Mouse (Mus musculus): ENCODE data around the gene P2ry6.

Gene P2ry6

GRCm38 (mm10) chr7:100911246-100911770, 63.1 kb downstream of the P2ry6 start:
- DNase-seq = peak; percentile 80

DNA sequence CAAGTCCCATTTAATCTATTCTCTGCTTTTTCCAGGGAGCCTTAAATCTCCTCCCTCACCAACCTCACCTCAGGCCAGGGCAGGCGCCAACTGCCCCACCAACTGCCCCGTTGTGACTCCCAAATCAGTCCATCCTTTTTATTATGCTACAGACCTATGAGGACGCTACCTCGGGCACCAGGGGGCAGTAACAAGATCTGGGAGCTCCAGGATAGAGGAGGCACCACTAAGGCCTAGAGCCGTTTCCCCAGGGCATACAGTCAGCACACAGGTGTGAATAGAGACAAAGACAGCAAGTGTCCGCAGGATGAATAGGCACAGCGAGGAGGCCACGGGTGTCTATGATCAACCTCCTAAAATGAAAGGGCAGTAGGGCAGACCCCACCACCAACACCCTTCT, 65.9 kb downstream of the P2ry6 start:
- DNase-seq = peak; percentile 52

GRCm38 (mm10) chr7:100908061-100908460, 66.4 kb downstream of the P2ry6 start:
- DNase-seq = peak; percentile 63

DNA sequence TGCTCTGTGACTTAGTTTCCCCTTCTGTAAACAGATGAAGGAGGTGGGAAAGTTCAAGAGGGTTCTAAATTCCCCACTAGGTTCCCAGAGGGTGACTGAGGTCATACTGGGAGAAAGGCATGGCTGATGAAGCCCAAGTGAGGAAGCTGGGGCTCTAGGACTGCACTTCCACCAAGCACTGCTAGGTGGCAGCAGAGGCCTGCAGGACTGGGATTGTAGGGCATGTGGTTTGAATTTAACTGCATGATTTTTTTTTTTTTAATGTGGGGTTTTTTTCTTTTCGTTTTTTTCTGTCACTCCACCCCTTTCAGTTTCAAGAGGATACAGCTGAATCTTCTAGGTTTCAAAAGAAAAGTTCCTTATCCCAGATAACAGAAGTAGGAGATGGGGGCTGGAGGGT, 67.2 kb downstream of the P2ry6 start:
- peak; percentile 75 for DNase-seq

DNA sequence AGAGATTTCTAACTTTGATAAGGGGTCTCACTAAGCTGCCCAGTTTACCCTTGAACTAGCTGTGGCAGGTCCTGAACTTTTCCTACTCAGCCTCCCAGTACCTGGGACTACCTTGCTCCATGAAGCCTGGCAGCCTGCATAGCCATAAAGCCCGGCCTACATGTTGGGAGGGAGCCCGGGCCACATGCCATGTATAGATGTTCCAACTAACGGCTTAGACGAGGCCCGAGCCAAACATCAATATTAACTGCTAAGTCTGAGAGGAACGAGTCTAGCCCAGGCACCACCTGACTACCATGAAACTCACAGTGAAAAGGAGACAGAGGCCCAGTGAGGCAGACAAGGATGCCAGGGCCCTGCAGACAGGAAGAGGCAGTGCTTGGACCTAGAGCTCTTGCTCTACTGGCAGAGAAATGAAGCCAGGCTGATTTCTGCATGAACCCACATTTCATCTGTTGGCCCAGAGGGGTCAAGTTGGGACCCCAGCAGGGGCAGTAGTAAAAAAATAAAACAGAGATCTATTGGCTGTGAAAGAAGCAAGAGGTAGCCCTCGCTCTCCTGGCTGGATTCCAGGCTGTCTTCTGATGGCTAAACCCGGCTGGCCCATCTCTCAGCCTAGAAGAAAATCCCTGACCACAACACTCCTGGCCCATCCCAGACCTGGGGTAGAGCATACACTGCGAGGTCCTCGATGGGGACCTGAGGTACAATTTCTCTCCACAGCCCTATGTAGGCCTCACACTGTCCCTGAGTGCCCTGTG, 68.2 kb downstream of the P2ry6 start:
- no peak for DNase-seq

DNA sequence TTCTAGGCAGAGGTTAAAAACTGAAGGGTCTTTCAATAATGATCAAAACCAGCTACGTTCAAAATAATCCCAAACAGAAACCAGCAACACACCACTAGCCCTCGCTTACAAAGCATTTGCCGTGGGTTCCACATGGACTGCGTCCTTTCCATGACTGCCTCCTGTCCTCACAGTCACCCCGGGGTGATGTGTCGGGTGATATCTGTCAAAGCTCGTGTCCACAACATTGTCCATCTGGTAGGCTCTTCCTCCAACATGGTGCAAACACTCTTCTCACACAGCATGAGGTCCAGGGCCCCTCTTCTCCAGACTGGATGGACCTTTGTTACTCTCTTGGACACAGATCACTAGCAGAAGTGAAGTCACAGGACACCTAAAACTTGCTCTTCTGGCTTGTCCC, 69.4 kb downstream of the P2ry6 start:
- DNase-seq = no peak

DNA sequence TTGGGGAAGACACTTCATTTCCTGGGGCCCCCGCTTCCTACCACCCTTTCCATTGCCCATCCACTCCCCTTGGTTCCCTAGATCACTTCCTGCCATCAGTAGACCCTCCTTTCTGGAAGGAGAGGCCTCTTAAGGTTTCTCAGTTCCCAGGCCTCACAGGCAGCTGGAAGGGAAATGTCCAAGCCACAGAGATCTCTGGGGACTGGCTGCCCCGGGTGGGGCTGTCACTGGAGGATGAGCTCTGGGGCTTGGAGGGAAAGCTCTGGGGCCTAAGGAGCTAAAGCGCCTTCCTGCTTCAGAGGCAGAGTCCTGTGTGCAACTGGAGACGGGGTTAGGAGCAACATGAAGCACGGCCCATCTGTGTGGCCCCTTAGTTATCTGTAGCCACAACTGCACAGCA, 69.8 kb downstream of the P2ry6 start:
- no peak for DNase-seq

DNA sequence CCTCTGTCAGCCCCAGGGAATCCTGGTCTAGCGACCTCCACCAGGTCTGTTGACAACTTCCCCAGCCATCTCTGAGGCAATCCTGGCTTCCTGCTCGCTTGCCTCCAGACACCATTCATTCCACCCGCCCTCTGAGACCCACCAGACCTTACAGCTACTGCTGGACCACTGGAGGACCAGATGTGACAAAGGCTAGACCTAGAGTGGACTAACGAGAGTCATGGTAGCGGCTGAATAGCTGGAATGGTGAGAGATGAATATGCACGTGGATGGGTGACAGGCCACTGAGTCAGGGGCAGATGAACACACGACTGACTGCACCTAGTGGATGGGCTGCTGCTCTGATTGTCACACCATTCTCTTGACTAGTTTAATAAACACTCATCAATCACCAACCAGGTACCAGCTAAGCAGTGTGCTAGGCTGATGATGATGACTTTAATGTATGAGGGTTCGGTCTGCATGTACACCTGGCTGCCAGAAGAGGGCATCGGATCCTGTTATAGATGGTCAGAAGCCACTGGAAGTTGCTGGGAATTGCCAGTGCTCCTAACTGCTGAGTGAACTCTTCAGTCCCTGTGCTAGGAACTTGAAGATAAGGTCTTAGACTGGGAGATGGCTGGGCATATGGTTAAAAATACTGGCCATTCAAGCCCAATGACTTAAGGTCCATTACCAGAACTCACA, 71.9 kb downstream of the P2ry6 start:
- no peak for DNase-seq

GRCm38 (mm10) chr7:100897828-100898227, 76.6 kb downstream of the P2ry6 start:
- no peak for DNase-seq

- DNase-seq = no peak
Observed at GRCm38 (mm10) chr7:100894833-100895226, 79.6 kb downstream of the P2ry6 start.

DNA sequence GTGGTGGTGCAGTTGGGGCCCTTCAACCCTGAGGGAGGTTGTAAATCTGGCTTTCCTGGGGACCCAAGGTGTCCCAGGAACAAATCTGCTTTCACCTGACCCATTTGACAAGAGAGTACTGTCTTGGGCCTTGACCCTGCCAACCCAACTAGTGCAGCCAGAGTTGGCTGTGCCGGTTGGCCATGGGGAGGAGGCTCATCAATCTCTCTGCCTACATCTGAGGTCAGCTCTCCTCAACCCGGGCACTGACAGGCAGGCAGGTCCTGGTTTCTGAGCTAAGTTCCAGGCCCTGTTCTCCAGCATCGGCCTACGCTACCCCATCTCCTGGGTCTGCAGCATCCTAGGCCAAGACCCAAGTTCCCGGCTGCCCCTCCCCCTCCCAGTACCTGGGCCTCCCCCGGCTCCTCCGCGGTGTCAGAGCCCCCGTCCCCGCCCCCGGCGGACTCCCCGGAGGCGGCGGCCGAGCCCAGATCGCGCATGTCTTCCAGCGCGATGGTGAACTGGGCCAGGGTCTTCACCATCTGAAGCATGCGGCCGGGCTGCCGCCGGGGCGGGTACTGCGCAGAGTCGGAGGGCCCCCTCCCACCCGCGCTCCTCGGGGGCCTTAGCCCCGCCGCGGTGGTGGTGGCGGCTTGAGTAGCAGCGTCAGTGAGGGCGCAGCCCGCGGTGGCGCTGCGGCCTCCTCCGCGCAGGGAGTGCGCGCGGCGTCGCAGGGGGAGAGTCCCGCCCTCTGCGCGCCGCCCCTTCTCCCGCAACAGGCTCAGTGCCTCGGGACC, 80.2 kb downstream of the P2ry6 start:
- DNase-seq = no peak

DNA sequence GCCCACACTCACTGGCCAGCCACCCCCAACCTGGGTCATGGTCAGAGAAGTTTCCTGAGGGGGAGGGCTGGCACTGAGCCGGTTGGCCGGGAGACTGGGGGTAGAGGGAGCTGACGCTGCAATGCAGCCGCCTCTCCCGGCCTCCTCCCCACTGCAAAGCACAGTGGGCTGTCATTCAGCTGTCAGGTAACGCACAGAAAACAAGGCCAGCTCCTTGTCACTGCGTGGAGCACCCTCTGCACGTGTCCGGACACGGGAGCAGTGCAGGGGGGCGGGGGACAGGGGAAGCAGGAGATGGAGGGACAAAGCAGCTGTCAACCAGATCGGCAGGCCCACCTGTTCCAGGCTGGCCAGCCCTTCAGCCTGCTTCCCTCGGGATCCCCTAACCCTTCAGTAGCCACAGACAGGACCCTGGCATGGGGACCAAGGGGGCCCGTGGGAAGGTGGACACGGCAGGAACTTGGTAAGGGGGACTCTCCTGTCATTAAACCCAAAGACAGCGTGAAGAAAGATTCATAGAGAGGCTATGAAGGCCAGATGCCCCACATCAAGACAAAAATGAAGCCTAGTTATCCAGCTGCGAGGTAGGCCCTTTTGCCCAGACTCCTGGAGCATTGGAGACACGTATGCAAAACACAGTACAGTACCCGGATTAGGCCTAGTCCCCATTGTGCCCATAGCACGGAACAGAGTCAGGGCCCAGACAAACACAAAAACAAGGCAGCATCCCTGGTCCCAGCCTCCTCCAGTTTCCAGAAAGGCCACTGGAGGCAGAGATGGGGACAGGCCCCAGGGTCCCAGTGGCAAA, 81.0 kb downstream of the P2ry6 start:
- DNase-seq = no peak

All from kidney, adult 11 months (tissue).